ENCODE assay signal across 23 mouse cellular contexts in genomic region chr1:24595096-24595495, GRCm38 (mm10). TPM values are rescaled to one million over a fixed set of nuclear protein-coding genes. Genes with fewer than 3 reads are reported as not detected.
"Had no signal": no experiment of that assay in that cellular context is flagged by ENCODE, and none has a peak within 500 bp of the region (broad histone marks: within the 10 kb centered on the region; RNA-seq: fewer than 3 reads in every experiment).

No protein-coding gene starts in this region.

- ATAC-seq: midbrain, embryonic 16.5 days had no signal

- H3K4me3 ChIP-seq: megakaryocyte, embryonic 14.5 days; midbrain, embryonic 10.5 days; midbrain, embryonic 12.5 days; myocyte; neural tube, embryonic 13.5 days; neural tube, embryonic 15.5 days; stomach, embryonic 15.5 days had no signal

- DNase-seq: lung, adult 18-20 months; lung, embryonic 14.5 days; lung, postnatal 10 days; lung, postnatal 4 days; midbrain, embryonic 14.5 days; retina, postnatal 1 day; right cerebral cortex, adult 18-20 months; right cerebral cortex, postnatal 25 days; right cerebral cortex, postnatal 4 days; spleen, adult 18-20 months; thymus, adult 2 months; thymus, postnatal 25 days; thymus, postnatal 4 days had no signal

- H3K36me3 ChIP-seq: midbrain, embryonic 10.5 days; midbrain, embryonic 12.5 days; neural tube, embryonic 13.5 days; neural tube, embryonic 15.5 days; stomach, embryonic 15.5 days had no signal

- H3K4me1 ChIP-seq: megakaryocyte, embryonic 14.5 days; midbrain, embryonic 10.5 days; midbrain, embryonic 12.5 days; neural tube, embryonic 13.5 days; neural tube, embryonic 15.5 days; stomach, embryonic 15.5 days had no signal

- H3K27ac ChIP-seq: midbrain, embryonic 10.5 days; midbrain, embryonic 12.5 days; neural tube, embryonic 13.5 days; neural tube, embryonic 15.5 days; stomach, embryonic 15.5 days; stomach, postnatal 0 days had no signal

- H3K9me3 ChIP-seq: midbrain, embryonic 12.5 days; neural tube, embryonic 15.5 days; stomach, embryonic 15.5 days had no signal

- H3K27me3 ChIP-seq: megakaryocyte, embryonic 14.5 days; midbrain, embryonic 12.5 days; neural tube, embryonic 15.5 days; stomach, embryonic 15.5 days had no signal

- H3K9ac ChIP-seq: lung, embryonic 14.5 days; midbrain, embryonic 12.5 days; neural tube, embryonic 13.5 days; neural tube, embryonic 15.5 days; stomach, embryonic 15.5 days had no signal

- H3K4me2 ChIP-seq: lung, embryonic 14.5 days; midbrain, embryonic 12.5 days; neural tube, embryonic 13.5 days; neural tube, embryonic 15.5 days; stomach, embryonic 15.5 days had no signal

RNA-seq across cellular contexts. Expression of gene Col19a1, which starts 7.8 kb away (rescaled TPM):
- polyA plus RNA-seq: lung, embryonic 14.5 days; small intestine, adult 2 months had no signal
